Mouse (Mus musculus) midbrain, embryonic 16.5 days (tissue): ENCODE data around the gene Rasgrf2. TPM values are rescaled to one million over a fixed set of nuclear protein-coding genes. Genes with fewer than 3 reads are reported as not detected.
A peak's percentile ranks its signal among the peaks of the same experiment; 100 is the strongest.
"Not testable (repeated sequence)": the region's sequence is repeated elsewhere in the genome, so short reads cannot be mapped to it uniquely, and the experiment has no call there.

Experiments
- ATAC-seq: fragments of 200-750 bp; cut with Nextera tagmentation; 2 replicates; pipeline ENCODE4 v1.8.0; 2017; ENCODE audit warnings: moderate TSS enrichment
- H3K27ac ChIP-seq: fragments of 300-500 bp; sonication (generic); 2 replicates; pipeline ENCODE4 v1.5.1; 2014; ENCODE audit warnings: mild to moderate bottlenecking, low read length, mixed read lengths
- H3K27me3 ChIP-seq: fragments of 300-500 bp; sonication (generic); 2 replicates; pipeline ENCODE4 v1.6.1; 2014; ENCODE audit warnings: low read depth, low read length, mixed read lengths; ENCODE audit not compliant: control insufficient read depth, insufficient read depth
- H3K36me3 ChIP-seq: fragments of 300-500 bp; sonication (generic); 2 replicates; pipeline ENCODE4 v1.6.1; 2014; ENCODE audit warnings: mild to moderate bottlenecking, low read length, moderate library complexity, mixed read lengths; ENCODE audit not compliant: control insufficient read depth, insufficient read depth
- H3K4me1 ChIP-seq: fragments of 300-500 bp; sonication (generic); 2 replicates; pipeline ENCODE4 v1.6.1; 2014; ENCODE audit warnings: mild to moderate bottlenecking, low read length, mixed read lengths; ENCODE audit not compliant: control insufficient read depth, insufficient read depth
- H3K4me2 ChIP-seq: fragments of 300-500 bp; sonication (generic); 2 replicates; pipeline ENCODE4 v1.6.1; 2014; ENCODE audit warnings: mild to moderate bottlenecking, low read length, mixed read lengths
- H3K4me3 ChIP-seq: fragments of 300-500 bp; sonication (generic); 2 replicates; pipeline ENCODE4 v1.5.1; 2014; ENCODE audit warnings: low read depth, mild to moderate bottlenecking, low read length, moderate library complexity, mixed read lengths
- H3K9ac ChIP-seq: fragments of 300-500 bp; sonication (generic); 2 replicates; pipeline ENCODE4 v1.6.1; 2014; ENCODE audit warnings: low read depth, low read length, mixed read lengths
- H3K9me3 ChIP-seq: fragments of 300-500 bp; sonication (generic); replicated peaks from 2 replicates; pipeline ENCODE4 v1.6.1; 2014; ENCODE audit warnings: mild to moderate bottlenecking, low read length, mixed read lengths; ENCODE audit not compliant: control insufficient read depth, poor library complexity, severe bottlenecking
- WGBS: fragments of 180-500 bp; shearing (Covaris S2); extraction: QIAGEN DNeasy Blood & Tissue Kit; methylation state at CpG from one replicate; pipeline ENCODE4 v1.1.7; 2014; 5-methylcytosine and 5-hydroxymethylcytosine counted together
- polyA plus RNA-seq: library from polyadenylated mRNA; unstranded; fragments of >200 nt; fragmentation: Nextera tagmentation; extraction: Ambion mirVana; gene quantifications from 2 replicates; pipeline ENCODE4 v1.2.1, GENCODE M21; 2015

Rasgrf2 gene
- 10.5 and 14.6 TPM in 2 replicates for polyA plus RNA-seq

GRCm38 (mm10) chr13:92131384-92132150, at the start of gene Rasgrf2:
Gene Rasgrf2 (minus strand): TSS chr13:92131656.
- ATAC-seq = peak; percentile 93
- WGBS = under 1% methylated on average over 69 of the region's 70 CpGs
- H3K36me3 ChIP-seq = no peaks in the 10 kb centered on the region
- peaks cover 7% of the 10 kb centered on the region for H3K4me1 ChIP-seq
- peaks cover 2% of the 10 kb centered on the region; the same call in 1 of the 2 replicates for H3K27me3 ChIP-seq
- no peaks in the 10 kb centered on the region for H3K9me3 ChIP-seq
- peak within 1 kb of the TSS; percentile 72 for H3K27ac ChIP-seq
- peak within 1 kb of the TSS; percentile 58 for H3K4me3 ChIP-seq
- H3K9ac ChIP-seq = peak within 1 kb of the TSS; percentile 71
- peak within 1 kb of the TSS; percentile 87 for H3K4me2 ChIP-seq

- WGBS = 82% methylated on average over 8 of the region's 8 CpGs
- not testable (repeated sequence) for H3K4me3 ChIP-seq, H3K27ac ChIP-seq, H3K4me1 ChIP-seq, H3K9ac ChIP-seq, ATAC-seq, H3K4me2 ChIP-seq, H3K9me3 ChIP-seq, H3K27me3 ChIP-seq, H3K36me3 ChIP-seq
Observed at GRCm38 (mm10) chr13:92172686-92173085, 41.2 kb upstream of the Rasgrf2 start.

- Histone ChIP-seq H3K4me2 (no peak overlapping the region), H3K9ac (no peak overlapping the region), H3K4me1 (no peaks in the 10 kb centered on the region), H3K36me3 (no peaks in the 10 kb centered on the region), H3K9me3 (no peaks in the 10 kb centered on the region), H3K27me3 (no peaks in the 10 kb centered on the region), H3K27ac (no peak overlapping the region), H3K4me3 (no peak overlapping the region)
- ATAC-seq = no peak
- 86% methylated on average over 3 of the region's 3 CpGs for WGBS
Observed at GRCm38 (mm10) chr13:92150551-92150950, 19.1 kb upstream of the Rasgrf2 start.

GRCm38 (mm10) chr13:92148858-92149257, 17.4 kb upstream of the Rasgrf2 start:
- no peak overlapping the region for H3K4me3 ChIP-seq
- ATAC-seq = no peak
- 85% methylated on average over 4 of the region's 4 CpGs for WGBS

GRCm38 (mm10) chr13:92134792-92135191, 3.3 kb upstream of the Rasgrf2 start:
- ATAC-seq = no peak
- Histone ChIP-seq H3K9ac (no peak overlapping the region), H3K27ac (no peak overlapping the region), H3K36me3 (no peaks in the 10 kb centered on the region), H3K4me1 (peaks cover 5% of the 10 kb centered on the region; the same call in 1 of the 2 replicates), H3K9me3 (no peaks in the 10 kb centered on the region), H3K4me2 (no peak overlapping the region), H3K27me3 (peaks cover 2% of the 10 kb centered on the region; the same call in 1 of the 2 replicates), H3K4me3 (no peak overlapping the region)
- 86% methylated on average over 3 of the region's 3 CpGs for WGBS

More at GRCm38 (mm10) chr13:92148858-92149257, 17.4 kb upstream of the Rasgrf2 start:
- Histone ChIP-seq H3K36me3 (no peaks in the 10 kb centered on the region), H3K9ac (no peak overlapping the region), H3K4me2 (no peak overlapping the region), H3K27me3 (no peaks in the 10 kb centered on the region), H3K9me3 (peaks cover 4% of the 10 kb centered on the region; the same call in 1 of the 2 replicates), H3K4me1 (no peaks in the 10 kb centered on the region), H3K27ac (no peak overlapping the region)

GRCm38 (mm10) chr13:92132599-92132998, 1.1 kb upstream of the Rasgrf2 start:
- Histone ChIP-seq H3K4me1 (peaks cover 7% of the 10 kb centered on the region), H3K9ac (no peak overlapping the region), H3K4me2 (no peak overlapping the region), H3K27me3 (peaks cover 2% of the 10 kb centered on the region; the same call in 1 of the 2 replicates), H3K36me3 (no peaks in the 10 kb centered on the region), H3K4me3 (no peak overlapping the region), H3K9me3 (no peaks in the 10 kb centered on the region), H3K27ac (no peak overlapping the region)
- WGBS = 47% methylated on average over 2 of the region's 2 CpGs
- no peak for ATAC-seq

- no peaks in the 10 kb centered on the region for H3K36me3 ChIP-seq
- peak overlapping the region; percentile 71 for H3K9ac ChIP-seq
- 12% methylated on average over 22 of the region's 22 CpGs for WGBS
- peak; percentile 59 for ATAC-seq
- no peaks in the 10 kb centered on the region for H3K9me3 ChIP-seq
- peak overlapping the region; percentile 87 for H3K4me2 ChIP-seq
- peaks cover 2% of the 10 kb centered on the region; the same call in 1 of the 2 replicates for H3K27me3 ChIP-seq
- peak overlapping the region; percentile 58 for H3K4me3 ChIP-seq
- peak overlapping the region; percentile 72 for H3K27ac ChIP-seq
- H3K4me1 ChIP-seq = peaks cover 7% of the 10 kb centered on the region
Observed at GRCm38 (mm10) chr13:92130994-92131383, 467 bp downstream of the Rasgrf2 start.

GRCm38 (mm10) chr13:92129877-92130276, 1.6 kb downstream of the Rasgrf2 start:
- Histone ChIP-seq H3K27me3 (peaks cover 2% of the 10 kb centered on the region; the same call in 1 of the 2 replicates), H3K9me3 (no peaks in the 10 kb centered on the region), H3K27ac (no peak overlapping the region), H3K36me3 (no peaks in the 10 kb centered on the region), H3K9ac (no peak overlapping the region), H3K4me1 (peaks cover 7% of the 10 kb centered on the region), H3K4me3 (peak overlapping the region; percentile 58), H3K4me2 (peak overlapping the region; percentile 87)
- 86% methylated on average over 4 of the region's 4 CpGs for WGBS
- ATAC-seq = no peak

GRCm38 (mm10) chr13:92125902-92126301, 5.6 kb downstream of the Rasgrf2 start:
- Histone ChIP-seq H3K9ac (no peak overlapping the region), H3K27ac (no peak overlapping the region), H3K36me3 (no peaks in the 10 kb centered on the region), H3K9me3 (no peaks in the 10 kb centered on the region), H3K4me2 (no peak overlapping the region), H3K4me1 (peaks cover 4% of the 10 kb centered on the region; the same call in 1 of the 2 replicates), H3K4me3 (no peak overlapping the region), H3K27me3 (no peaks in the 10 kb centered on the region; the same call in 1 of the 2 replicates)
- WGBS = 97% methylated on average over 5 of the region's 5 CpGs
- no peak for ATAC-seq
